Mouse (Mus musculus): ENCODE data around the gene Tph1. TPM values are rescaled to one million over a fixed set of nuclear protein-coding genes. Genes with fewer than 3 reads are reported as not detected.

The Tph1 gene
- polyA plus RNA-seq, 1 experiment, result 0.77 TPM

- TF ChIP-seq CTCF (IDR thresholded peaks at IDR 0.05; ENCODE audit: borderline replicate concordance, control insufficient read depth, extremely low read depth, insufficient read depth, low read length, poor library complexity) (peak; percentile 59; the same call in 1 of the 2 replicates), POLR2A (IDR thresholded peaks at IDR 0.05; ENCODE audit: control insufficient read depth, extremely low read depth, insufficient read depth, low read length, poor library complexity) (no peak)
- Histone ChIP-seq H3K27ac (ENCODE audit: control insufficient read depth, insufficient read depth, low read length) (peak overlapping the region; percentile 11; the same call in 1 of the 2 replicates), H3K4me1 (replicated peaks; ENCODE audit: control insufficient read depth, insufficient read depth, low read length) (peaks cover 14% of the 10 kb centered on the region), H3K4me3 (ENCODE audit: control insufficient read depth, insufficient read depth, low read length) (no peak overlapping the region), H3K27me3 (ENCODE audit: control insufficient read depth, insufficient read depth, low read length) (no peaks in the 10 kb centered on the region), H3K36me3 (ENCODE audit: control insufficient read depth, insufficient read depth, low read length) (no peaks in the 10 kb centered on the region)
- 63% methylated on average over 11 of the region's 11 CpGs for WGBS
- peak; percentile 62 for DNase-seq
Observed at GRCm38 (mm10) chr7:46607428-46608055, 64.8 kb downstream of the Tph1 start.

DNA sequence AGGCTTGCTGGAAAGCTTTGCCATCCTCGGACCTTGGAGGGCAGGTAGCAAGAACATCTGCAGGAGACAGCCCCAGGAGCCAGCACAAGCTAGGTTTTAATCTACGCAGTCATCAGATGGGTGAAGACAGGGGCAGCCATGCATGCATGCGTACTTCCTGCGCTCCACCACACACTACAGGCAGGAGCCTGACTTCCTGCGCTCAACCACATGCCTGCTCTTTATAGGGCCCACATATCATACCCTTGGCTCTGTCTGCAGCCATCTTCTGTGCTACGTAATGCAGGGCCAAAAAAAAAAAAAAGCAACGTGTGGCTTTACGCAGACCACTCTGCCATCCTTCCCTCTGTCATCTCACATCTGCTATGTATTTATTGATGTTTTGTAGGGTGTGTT, 65.3 kb downstream of the Tph1 start:
- WGBS, result 20% methylated on average over 8 of the region's 8 CpGs
- no peaks in the 10 kb centered on the region for H3K27me3 ChIP-seq (ENCODE audit: control insufficient read depth, insufficient read depth, low read length)
- peak overlapping the region; percentile 77 for H3K27ac ChIP-seq (ENCODE audit: control insufficient read depth, insufficient read depth, low read length)
- H3K4me1 ChIP-seq (replicated peaks; ENCODE audit: control insufficient read depth, insufficient read depth, low read length), result peaks cover 19% of the 10 kb centered on the region
- peak; percentile 43 for DNase-seq
- TF ChIP-seq POLR2A (IDR thresholded peaks at IDR 0.05; ENCODE audit: control insufficient read depth, extremely low read depth, insufficient read depth, low read length, poor library complexity) (no peak), CTCF (IDR thresholded peaks at IDR 0.05; ENCODE audit: borderline replicate concordance, control insufficient read depth, extremely low read depth, insufficient read depth, low read length, poor library complexity) (no peak)
- H3K36me3 ChIP-seq (ENCODE audit: control insufficient read depth, insufficient read depth, low read length), result no peaks in the 10 kb centered on the region
- no peak overlapping the region for H3K4me3 ChIP-seq (ENCODE audit: control insufficient read depth, insufficient read depth, low read length)

DNA sequence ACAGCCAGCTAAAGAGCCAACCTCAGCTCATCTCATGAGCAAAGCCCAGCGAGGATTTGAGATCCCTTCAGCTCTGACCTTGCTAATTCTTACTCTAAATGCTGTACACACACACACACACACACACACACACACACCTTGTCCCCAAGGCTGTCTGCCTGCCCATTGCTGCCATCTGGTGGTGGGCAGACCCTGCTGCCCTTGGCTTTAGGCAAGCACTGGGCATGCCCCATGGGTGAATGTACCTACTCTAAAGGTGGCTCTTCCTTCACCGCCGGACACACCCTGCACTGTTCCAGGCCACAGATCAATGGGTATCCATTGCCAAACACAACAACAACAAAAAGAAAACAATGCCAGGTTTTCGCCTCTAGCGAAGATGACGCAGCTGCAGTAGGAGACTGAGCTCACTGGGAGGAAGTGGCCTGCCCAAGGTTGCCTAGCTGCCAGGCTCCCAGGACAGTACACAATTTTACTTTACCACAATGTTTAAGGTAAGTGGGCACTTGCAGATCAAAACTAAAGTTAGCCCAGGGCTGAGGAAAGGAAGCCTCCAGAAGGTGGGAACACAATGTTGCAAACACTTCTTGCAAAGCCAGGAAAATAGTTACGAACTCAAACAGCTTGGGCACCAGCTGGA, 65.8 kb downstream of the Tph1 start:
- Histone ChIP-seq H3K4me3 (ENCODE audit: control insufficient read depth, insufficient read depth, low read length) (no peak overlapping the region), H3K27me3 (ENCODE audit: control insufficient read depth, insufficient read depth, low read length) (no peaks in the 10 kb centered on the region), H3K27ac (ENCODE audit: control insufficient read depth, insufficient read depth, low read length) (peak overlapping the region; percentile 77), H3K36me3 (ENCODE audit: control insufficient read depth, insufficient read depth, low read length) (no peaks in the 10 kb centered on the region), H3K4me1 (replicated peaks; ENCODE audit: control insufficient read depth, insufficient read depth, low read length) (peaks cover 23% of the 10 kb centered on the region)
- no peak for TF ChIP-seq POLR2A (IDR thresholded peaks at IDR 0.05; ENCODE audit: control insufficient read depth, extremely low read depth, insufficient read depth, low read length, poor library complexity)
- TF ChIP-seq CTCF (IDR thresholded peaks at IDR 0.05; ENCODE audit: borderline replicate concordance, control insufficient read depth, extremely low read depth, insufficient read depth, low read length, poor library complexity), result peak; percentile 78
- DNase-seq, result peak; percentile 79
- WGBS, result 77% methylated on average over 7 of the region's 7 CpGs

DNA sequence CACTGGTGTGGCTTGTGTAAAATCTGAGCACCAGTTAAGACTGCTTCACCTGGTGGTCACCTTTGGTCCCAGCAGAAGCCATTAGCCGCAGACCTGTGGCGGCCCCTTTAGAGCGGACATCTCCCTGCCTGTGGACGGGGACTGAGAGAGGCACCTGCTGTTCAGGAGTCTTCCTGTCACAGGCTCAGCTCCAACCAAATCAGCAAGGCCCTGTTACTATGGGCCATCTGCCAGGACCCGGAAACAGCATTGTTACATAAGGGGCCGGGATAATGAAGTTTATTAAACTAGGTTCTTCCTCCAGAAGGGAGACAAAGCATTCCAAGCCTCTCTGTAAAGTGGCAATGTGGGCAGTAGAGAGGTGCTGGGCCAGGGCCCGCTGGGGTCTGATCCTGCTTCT, 69.3 kb downstream of the Tph1 start:
- WGBS, result 97% methylated on average over 7 of the region's 7 CpGs
- no peaks in the 10 kb centered on the region for H3K27me3 ChIP-seq (ENCODE audit: control insufficient read depth, insufficient read depth, low read length)
- H3K27ac ChIP-seq (ENCODE audit: control insufficient read depth, insufficient read depth, low read length), result no peak overlapping the region
- peaks cover 32% of the 10 kb centered on the region for H3K4me1 ChIP-seq (replicated peaks; ENCODE audit: control insufficient read depth, insufficient read depth, low read length)
- no peak overlapping the region for H3K4me3 ChIP-seq (ENCODE audit: control insufficient read depth, insufficient read depth, low read length)
- TF ChIP-seq POLR2A (IDR thresholded peaks at IDR 0.05; ENCODE audit: control insufficient read depth, extremely low read depth, insufficient read depth, low read length, poor library complexity) (no peak), CTCF (IDR thresholded peaks at IDR 0.05; ENCODE audit: borderline replicate concordance, control insufficient read depth, extremely low read depth, insufficient read depth, low read length, poor library complexity) (no peak)
- no peaks in the 10 kb centered on the region for H3K36me3 ChIP-seq (ENCODE audit: control insufficient read depth, insufficient read depth, low read length)
- DNase-seq, result no peak

DNA sequence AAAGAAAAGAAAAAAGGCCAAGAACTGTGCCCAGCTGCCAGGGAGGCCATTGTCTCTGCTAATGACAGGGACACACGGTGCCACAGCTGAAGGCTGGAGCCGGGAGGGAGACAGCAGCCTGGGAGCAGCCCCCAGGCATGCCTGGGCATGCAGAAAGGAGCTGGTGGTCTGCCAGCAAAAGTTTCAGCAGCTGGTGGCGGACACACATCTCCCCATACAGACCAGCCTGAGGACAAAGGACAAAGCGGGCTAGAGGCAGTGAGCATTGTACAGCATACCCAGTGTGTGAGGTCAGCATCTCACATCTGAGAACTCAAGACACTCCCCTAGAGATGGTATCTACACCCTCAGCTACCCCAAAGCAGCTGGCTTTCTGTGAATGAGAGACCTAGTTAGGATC, 70.3 kb downstream of the Tph1 start:
- H3K36me3 ChIP-seq (ENCODE audit: control insufficient read depth, insufficient read depth, low read length), result no peaks in the 10 kb centered on the region
- WGBS, result 72% methylated on average over 4 of the region's 4 CpGs
- no peak overlapping the region for H3K27ac ChIP-seq (ENCODE audit: control insufficient read depth, insufficient read depth, low read length)
- no peaks in the 10 kb centered on the region for H3K27me3 ChIP-seq (ENCODE audit: control insufficient read depth, insufficient read depth, low read length)
- H3K4me3 ChIP-seq (ENCODE audit: control insufficient read depth, insufficient read depth, low read length), result no peak overlapping the region
- TF ChIP-seq POLR2A (IDR thresholded peaks at IDR 0.05; ENCODE audit: control insufficient read depth, extremely low read depth, insufficient read depth, low read length, poor library complexity), result no peak
- no peak for TF ChIP-seq CTCF (IDR thresholded peaks at IDR 0.05; ENCODE audit: borderline replicate concordance, control insufficient read depth, extremely low read depth, insufficient read depth, low read length, poor library complexity)
- no peak for DNase-seq
- peaks cover 28% of the 10 kb centered on the region for H3K4me1 ChIP-seq (replicated peaks; ENCODE audit: control insufficient read depth, insufficient read depth, low read length)

DNA sequence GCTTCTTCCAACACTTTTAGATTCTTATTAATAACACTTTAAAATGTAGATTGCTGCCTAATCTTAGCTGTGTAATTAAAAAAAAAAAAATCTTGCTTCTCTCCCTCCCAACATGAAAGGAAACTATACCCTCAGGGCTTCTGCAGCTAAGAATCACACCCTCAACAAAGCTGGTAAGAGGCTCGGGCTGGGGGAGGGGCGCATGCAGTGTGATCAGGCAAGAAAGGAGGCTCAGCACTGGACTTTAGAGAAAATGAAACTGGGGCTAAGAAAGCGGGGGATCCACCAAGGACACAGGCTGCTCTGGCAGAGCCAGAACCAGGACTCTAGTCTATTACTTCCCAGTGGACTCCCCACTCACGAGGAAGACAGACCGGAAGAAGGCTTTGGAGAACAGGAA, 71.2 kb downstream of the Tph1 start:
- no peaks in the 10 kb centered on the region for H3K27me3 ChIP-seq (ENCODE audit: control insufficient read depth, insufficient read depth, low read length)
- no peak overlapping the region for H3K27ac ChIP-seq (ENCODE audit: control insufficient read depth, insufficient read depth, low read length)
- TF ChIP-seq POLR2A (IDR thresholded peaks at IDR 0.05; ENCODE audit: control insufficient read depth, extremely low read depth, insufficient read depth, low read length, poor library complexity) (no peak), CTCF (IDR thresholded peaks at IDR 0.05; ENCODE audit: borderline replicate concordance, control insufficient read depth, extremely low read depth, insufficient read depth, low read length, poor library complexity) (no peak)
- peak; percentile 27 for DNase-seq
- H3K4me1 ChIP-seq (replicated peaks; ENCODE audit: control insufficient read depth, insufficient read depth, low read length), result peaks cover 23% of the 10 kb centered on the region
- no peak overlapping the region for H3K4me3 ChIP-seq (ENCODE audit: control insufficient read depth, insufficient read depth, low read length)
- WGBS, result 69% methylated on average over 5 of the region's 5 CpGs
- H3K36me3 ChIP-seq (ENCODE audit: control insufficient read depth, insufficient read depth, low read length), result no peaks in the 10 kb centered on the region

Data from thymus, adult 2 months (tissue).